Mouse (Mus musculus): ENCODE measurements at regions not wholly inside any gene's neighbourhood (a gene's known extent, or its start where the extent isn't known, plus 50 kb on each side); places are given as distances from the start of the nearest gene placed in this dataset.

- TF ChIP-seq POLR2A (IDR thresholded peaks at IDR 0.05; ENCODE audit: low read depth, low read length) (no peak), CTCF (IDR thresholded peaks at IDR 0.05; ENCODE audit: extremely low read depth, insufficient read length, insufficient replicate concordance, low read depth, low read length) (no peak)
These were observed 196.4 kb downstream of the Cetn3 start for GRCm38 (mm10) chr13:81979289-81979688.

All from small intestine, adult 2 months (tissue).